Mouse (Mus musculus) midbrain, postnatal 0 days (tissue): ENCODE measurements around the gene Ddx10. TPM values are rescaled to one million over a fixed set of nuclear protein-coding genes. Genes with fewer than 3 reads are reported as not detected.
"Not testable (repeated sequence)": the region's sequence is repeated elsewhere in the genome, so short reads cannot be mapped to it uniquely, and the experiment has no call there.

Experiments used
- ATAC-seq: fragments of 200-750 bp; cut with Nextera tagmentation; 2 replicates; pipeline ENCODE4 v1.8.0; 2017; ENCODE audit warnings: moderate number of reproducible peaks, mild to moderate bottlenecking, moderate TSS enrichment, moderate library complexity; ENCODE audit not compliant: low FRiP score
- DNase-seq: peaks from one replicate; pipeline ENCODE4 v3.0.0-alpha.2; 2015; ENCODE audit warnings: low spot score
- H3K27ac ChIP-seq: fragments of 300-500 bp; sonication (generic); 2 replicates; pipeline ENCODE4 v1.5.1; 2014; ENCODE audit warnings: low read depth, mild to moderate bottlenecking, low read length, mixed read lengths
- H3K27me3 ChIP-seq: fragments of 300-500 bp; sonication (generic); 2 replicates; pipeline ENCODE4 v1.6.1; 2014; ENCODE audit warnings: low read length, control low read depth, mixed read lengths; ENCODE audit not compliant: insufficient read depth
- H3K36me3 ChIP-seq: fragments of 300-500 bp; sonication (generic); 2 replicates; pipeline ENCODE4 v1.6.1; 2014; ENCODE audit warnings: low read length, control low read depth, mixed read lengths; ENCODE audit not compliant: insufficient read depth
- H3K4me1 ChIP-seq: fragments of 300-500 bp; sonication (generic); 2 replicates; pipeline ENCODE4 v1.6.1; 2014; ENCODE audit warnings: mild to moderate bottlenecking, control low read depth, antibody characterized with exemption, low read length, mixed read lengths; ENCODE audit not compliant: insufficient read depth
- H3K4me2 ChIP-seq: fragments of 300-500 bp; sonication (generic); 2 replicates; pipeline ENCODE4 v1.6.1; 2014; ENCODE audit warnings: low read depth, mild to moderate bottlenecking, low read length, mixed read lengths; ENCODE audit not compliant: poor library complexity, severe bottlenecking
- H3K4me3 ChIP-seq: fragments of 300-500 bp; sonication (generic); 2 replicates; pipeline ENCODE4 v1.5.1; 2014; ENCODE audit warnings: low read depth, mild to moderate bottlenecking, low read length, moderate library complexity
- H3K9ac ChIP-seq: fragments of 300-500 bp; sonication (generic); replicated peaks from 2 replicates; pipeline ENCODE4 v1.6.1; 2014; ENCODE audit warnings: mild to moderate bottlenecking, low read length, moderate library complexity, mixed read lengths; ENCODE audit not compliant: poor library complexity, severe bottlenecking
- H3K9me3 ChIP-seq: fragments of 300-500 bp; sonication (generic); 2 replicates; pipeline ENCODE4 v1.6.1; 2016; ENCODE audit warnings: low read length, control low read depth
- CTCF ChIP-seq: IDR thresholded peaks from 2 replicates; pipeline ENCODE4 v1.5.1; 2016; ENCODE audit warnings: antibody characterized with exemption, mild to moderate bottlenecking
- WGBS: fragments of 180-500 bp; shearing (Covaris S2); extraction: QIAGEN DNeasy Blood & Tissue Kit; methylation state at CpG from one replicate; pipeline ENCODE4 v1.1.7; 2014; 5-methylcytosine and 5-hydroxymethylcytosine counted together
- polyA plus RNA-seq: library from polyadenylated mRNA; unstranded; fragments of >200 nt; fragmentation: Nextera tagmentation; extraction: Ambion mirVana; gene quantifications from 2 replicates; pipeline ENCODE4 v1.2.1, GENCODE M21; 2015
- total RNA-seq: library from RNA; depleted of rRNA; stranded (reverse); fragments of >200 nt; gene quantifications from 2 replicates; pipeline ENCODE4 v1.2.3, GENCODE M21; 2014

The Ddx10 gene
- total and polyA plus RNA-seq, 2 experiments from 2014 or later: 10.0 to 19.3 TPM

GRCm38 (mm10) chr9:53143508-53143907, 104.3 kb downstream of the Ddx10 start:
- no peak for ATAC-seq
- WGBS: 79% methylated on average over 2 of the region's 2 CpGs
- DNase-seq: no peak
- no peak overlapping the region for H3K4me2 ChIP-seq
- no peak overlapping the region for H3K27ac ChIP-seq
- no peak for TF ChIP-seq CTCF
- H3K9ac ChIP-seq: no peak overlapping the region
- no peaks in the 10 kb centered on the region for H3K27me3 ChIP-seq
- no peaks in the 10 kb centered on the region for H3K4me1 ChIP-seq
- H3K4me3 ChIP-seq: no peak overlapping the region
- no peaks in the 10 kb centered on the region for H3K36me3 ChIP-seq
- H3K9me3 ChIP-seq: no peaks in the 10 kb centered on the region

- H3K9ac ChIP-seq, ATAC-seq, H3K4me2 ChIP-seq, DNase-seq, H3K4me1 ChIP-seq, H3K4me3 ChIP-seq, H3K27me3 ChIP-seq, H3K36me3 ChIP-seq, H3K27ac ChIP-seq, H3K9me3 ChIP-seq: not testable (repeated sequence)
- 87% methylated on average over 1 of the region's 1 CpGs for WGBS
Observed at GRCm38 (mm10) chr9:53142424-53142823, 105.4 kb downstream of the Ddx10 start.

GRCm38 (mm10) chr9:53140610-53141165, 107.2 kb downstream of the Ddx10 start:
- no peak for ATAC-seq
- WGBS: 87% methylated on average over 8 of the region's 8 CpGs
- no peaks in the 10 kb centered on the region for H3K9me3 ChIP-seq
- H3K4me3 ChIP-seq: no peak overlapping the region
- H3K4me2 ChIP-seq: no peak overlapping the region
- no peaks in the 10 kb centered on the region for H3K36me3 ChIP-seq
- no peak overlapping the region for H3K9ac ChIP-seq
- H3K27me3 ChIP-seq: no peaks in the 10 kb centered on the region
- no peak overlapping the region for H3K27ac ChIP-seq
- H3K4me1 ChIP-seq: no peaks in the 10 kb centered on the region
- no peak for DNase-seq
- TF ChIP-seq CTCF: no peak

GRCm38 (mm10) chr9:53132826-53133225, 115.0 kb downstream of the Ddx10 start:
- DNase-seq (no peak), ATAC-seq (no peak)
- no peak overlapping the region for H3K4me2 ChIP-seq
- H3K4me3 ChIP-seq: no peak overlapping the region
- no peaks in the 10 kb centered on the region for H3K9me3 ChIP-seq
- H3K27me3 ChIP-seq: no peaks in the 10 kb centered on the region
- no peak for TF ChIP-seq CTCF
- no peak overlapping the region for H3K27ac ChIP-seq
- no peaks in the 10 kb centered on the region for H3K4me1 ChIP-seq
- H3K9ac ChIP-seq: no peak overlapping the region
- 95% methylated on average over 1 of the region's 1 CpGs for WGBS
- H3K36me3 ChIP-seq: no peaks in the 10 kb centered on the region

GRCm38 (mm10) chr9:53130460-53130859, 117.4 kb downstream of the Ddx10 start:
- DNase-seq (no peak), ATAC-seq (no peak)
- TF ChIP-seq CTCF: no peak
- Histone ChIP-seq H3K9ac (no peak overlapping the region), H3K36me3 (no peaks in the 10 kb centered on the region), H3K27me3 (no peaks in the 10 kb centered on the region), H3K9me3 (no peaks in the 10 kb centered on the region), H3K4me3 (no peak overlapping the region), H3K27ac (no peak overlapping the region), H3K4me2 (no peak overlapping the region), H3K4me1 (no peaks in the 10 kb centered on the region)
- 94% methylated on average over 2 of the region's 2 CpGs for WGBS

- Histone ChIP-seq H3K27ac (no peak overlapping the region), H3K36me3 (no peaks in the 10 kb centered on the region), H3K9ac (no peak overlapping the region), H3K9me3 (no peaks in the 10 kb centered on the region), H3K4me3 (no peak overlapping the region), H3K27me3 (no peaks in the 10 kb centered on the region), H3K4me1 (no peaks in the 10 kb centered on the region), H3K4me2 (no peak overlapping the region)
- TF ChIP-seq CTCF: no peak
- DNase-seq (no peak), ATAC-seq (no peak)
- 83% methylated on average over 1 of the region's 1 CpGs for WGBS
Observed at GRCm38 (mm10) chr9:53101103-53101502, 146.8 kb downstream of the Ddx10 start.
